Mouse (Mus musculus) cerebellum, postnatal 10 days (tissue): ENCODE measurements around the gene Slc35f3.

Experiments
- DNase-seq, 2 experiments: peaks; one replicate each; pipeline ENCODE4 v3.0.0; 2021; ENCODE audit warnings: mixed read lengths in 2 of 2

Slc35f3 gene

DNA sequence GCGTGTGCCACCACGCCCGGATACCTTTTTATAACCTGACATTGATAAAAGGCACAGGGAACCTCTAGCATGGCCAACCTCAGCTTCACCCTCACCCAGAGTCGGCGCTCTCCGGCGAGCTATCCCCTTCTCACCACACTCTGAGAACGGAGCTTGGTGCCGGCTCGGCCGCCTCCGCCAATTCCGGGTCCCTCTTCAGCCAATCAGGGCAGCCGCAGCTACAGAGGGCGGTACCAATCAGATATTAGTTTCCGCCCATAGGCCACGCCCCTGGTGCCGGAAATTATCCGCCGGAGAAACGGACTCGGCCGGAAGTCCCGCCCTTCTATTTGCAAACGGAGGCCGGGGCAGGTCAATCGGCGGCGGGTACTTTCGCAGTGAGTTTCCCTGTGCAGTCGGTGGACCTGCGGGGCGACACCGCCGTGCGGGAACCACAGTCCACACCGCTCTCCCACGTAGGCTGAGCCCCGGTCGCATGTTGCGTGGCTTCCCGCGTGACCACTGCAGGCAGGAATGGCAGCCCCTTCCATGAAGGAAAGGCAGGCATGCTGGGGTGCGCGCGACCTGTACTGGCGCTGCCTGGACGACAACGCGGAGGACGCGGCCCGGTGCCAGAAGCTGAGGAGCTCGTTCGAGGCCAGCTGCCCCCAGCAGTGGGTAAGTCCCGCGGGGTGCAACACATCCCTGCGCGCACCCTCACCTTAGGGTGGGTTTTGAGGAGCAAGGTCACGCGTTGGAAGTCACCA is 124.0 kb downstream of the Slc35f3 start, which contains the start of gene Coa6:
Coa6 (plus strand) TSS at position 342 of the 746 bp plus-strand sequence.
- peak; percentile 99 for DNase-seq

DNA sequence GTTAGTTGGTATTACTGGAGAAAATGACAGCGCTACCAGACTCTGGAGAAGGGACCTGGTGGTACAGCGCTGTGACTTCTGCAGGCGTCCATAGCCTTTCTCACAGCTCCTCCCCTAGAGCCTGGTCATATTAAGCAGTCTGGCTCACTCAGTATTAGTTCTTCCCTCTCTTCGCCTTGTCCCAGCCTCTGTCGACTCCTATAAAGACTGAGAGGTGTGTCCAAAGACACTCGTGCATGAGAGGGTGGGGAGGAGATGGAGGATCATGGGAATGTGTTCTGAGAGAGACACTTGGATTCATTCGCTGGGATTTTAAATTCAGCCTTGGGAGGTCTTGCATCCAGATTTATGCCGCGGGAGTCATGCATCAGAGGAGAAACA is 124.6 kb downstream of the Slc35f3 start:
- no peak for DNase-seq

DNA sequence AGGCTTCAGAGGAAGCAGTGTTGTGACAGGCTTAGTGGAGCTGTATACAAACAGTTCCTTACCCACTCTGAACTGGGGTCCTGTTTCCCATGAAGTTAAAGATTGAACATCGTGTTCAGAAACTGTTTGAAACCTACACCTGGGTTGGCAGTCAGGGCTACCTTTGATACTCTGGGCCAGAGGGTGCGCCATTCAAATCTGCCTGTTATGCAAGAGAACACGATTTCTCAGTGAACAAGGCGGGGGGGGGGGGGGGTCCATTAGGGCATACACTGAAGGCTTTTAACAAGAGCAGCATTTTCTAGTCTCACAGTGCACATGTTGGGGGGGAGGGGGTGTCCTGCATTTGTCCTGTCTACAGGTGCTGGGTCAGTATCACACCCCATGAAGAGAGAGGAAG is 125.8 kb downstream of the Slc35f3 start:
- no peak for DNase-seq

DNA sequence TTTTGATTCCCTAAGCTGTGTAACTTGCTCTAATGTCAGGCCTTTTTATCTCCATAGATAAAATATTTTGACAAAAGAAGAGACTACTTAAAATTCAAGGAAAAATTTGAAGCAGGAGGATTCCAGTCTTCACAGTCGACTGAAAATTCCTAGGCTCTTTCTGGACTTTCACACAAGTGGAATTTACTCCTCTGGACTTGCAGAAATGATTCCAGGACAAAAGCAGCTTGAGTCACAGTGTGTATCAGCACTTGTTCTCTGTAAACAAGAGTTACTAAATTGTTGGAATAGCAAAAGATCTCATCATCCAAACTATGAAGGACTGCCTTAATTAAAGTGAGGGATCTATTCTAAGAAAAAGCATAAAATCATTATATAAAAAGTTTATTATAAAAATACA is 126.6 kb downstream of the Slc35f3 start:
- DNase-seq, result no peak

DNA sequence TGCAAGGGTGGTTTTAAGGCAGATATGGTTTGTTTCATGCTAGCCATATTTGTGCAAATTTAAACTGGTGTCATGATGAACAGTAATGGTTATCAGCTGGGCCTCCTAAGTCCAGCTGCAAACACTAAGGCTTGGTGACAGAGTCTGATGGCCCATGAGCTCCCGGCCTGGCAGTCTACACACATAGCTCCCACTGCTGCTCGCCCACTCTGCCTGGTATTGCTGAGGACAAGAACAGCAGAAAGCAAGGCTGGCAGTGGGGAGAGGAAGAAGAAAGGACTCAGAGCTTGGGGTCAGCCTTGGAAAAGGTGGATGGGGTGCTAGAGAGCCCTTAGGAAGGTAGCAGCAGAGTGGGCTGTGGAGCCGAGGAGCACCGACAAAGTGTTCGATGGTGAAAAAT is 131.3 kb downstream of the Slc35f3 start:
- no peak for DNase-seq

DNA sequence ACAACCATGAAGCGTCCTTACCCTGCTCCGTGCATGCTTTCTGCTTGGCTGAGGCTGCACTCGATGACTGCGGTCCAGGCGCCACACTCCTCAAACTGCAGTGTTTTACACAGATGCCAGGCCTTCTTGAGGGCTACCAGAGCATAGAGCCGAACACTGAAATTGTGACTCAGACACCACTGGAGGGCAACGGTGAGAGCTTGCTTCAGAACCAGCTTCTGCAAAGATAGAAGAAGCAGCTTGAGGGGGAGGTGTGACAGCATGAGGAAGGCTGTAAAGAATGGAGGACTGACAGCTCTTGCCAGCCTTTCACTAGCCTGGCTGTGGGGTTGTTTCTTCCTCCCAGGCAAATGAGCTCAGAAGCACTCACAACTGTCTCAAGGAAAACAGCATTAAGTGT is 135.5 kb downstream of the Slc35f3 start:
- DNase-seq, result peak; percentile 16 to 31

DNA sequence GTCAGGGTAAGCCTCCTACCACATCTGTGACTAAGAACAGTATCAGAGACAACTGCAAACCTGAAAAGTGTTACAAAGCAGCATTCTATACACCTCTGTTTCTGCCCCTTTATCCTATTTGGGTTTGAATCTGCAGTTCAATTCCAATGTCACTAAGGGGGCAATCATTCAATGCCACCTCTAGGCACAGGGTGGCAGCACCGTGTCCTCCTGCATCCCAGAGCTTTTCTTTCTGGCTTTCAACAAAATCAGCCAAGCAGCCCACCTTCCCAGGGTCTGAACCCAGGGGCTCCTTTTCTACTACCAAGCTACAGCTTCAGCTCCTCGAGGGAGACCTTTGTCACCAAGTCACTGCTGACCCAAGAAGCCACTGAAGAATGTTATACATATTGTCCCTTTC is 140.6 kb downstream of the Slc35f3 start:
- DNase-seq, result peak; percentile 30 to 39
